Mouse (Mus musculus) hindbrain, embryonic 12.5 days (tissue): ENCODE results near the gene Lrrc25. TPM values are rescaled to one million over a fixed set of nuclear protein-coding genes. Genes with fewer than 3 reads are reported as not detected.

Experiments
- ATAC-seq: fragments of 200-750 bp; cut with Nextera tagmentation; 2 replicates; pipeline ENCODE4 v1.8.0; 2017; ENCODE audit warnings: moderate TSS enrichment; ENCODE audit not compliant: low FRiP score
- H3K27ac ChIP-seq: fragments of 300-500 bp; sonication (generic); 2 replicates; pipeline ENCODE4 v1.5.1; 2016; ENCODE audit warnings: mild to moderate bottlenecking
- H3K27me3 ChIP-seq: fragments of 300-500 bp; sonication (generic); 2 replicates; pipeline ENCODE4 v1.6.1; 2016; ENCODE audit warnings: mild to moderate bottlenecking
- H3K36me3 ChIP-seq: fragments of 300-500 bp; sonication (generic); 2 replicates; pipeline ENCODE4 v1.6.1; 2016; ENCODE audit warnings: mild to moderate bottlenecking
- H3K4me1 ChIP-seq: fragments of 300-500 bp; sonication (generic); 2 replicates; pipeline ENCODE4 v1.6.1; 2016
- H3K4me2 ChIP-seq: fragments of 300-500 bp; sonication (generic); replicated peaks from 2 replicates; pipeline ENCODE4 v1.6.1; 2016; ENCODE audit warnings: mild to moderate bottlenecking
- H3K4me3 ChIP-seq: fragments of 300-500 bp; sonication (generic); 2 replicates; pipeline ENCODE4 v1.5.1; 2016; ENCODE audit warnings: mild to moderate bottlenecking
- H3K9ac ChIP-seq: fragments of 300-500 bp; sonication (generic); 2 replicates; pipeline ENCODE4 v1.6.1; 2016; ENCODE audit warnings: mild to moderate bottlenecking, moderate library complexity
- H3K9me3 ChIP-seq: fragments of 300-500 bp; sonication (generic); replicated peaks from 2 replicates; pipeline ENCODE4 v1.6.1; 2016; ENCODE audit warnings: mild to moderate bottlenecking
- WGBS: fragments of 180-500 bp; shearing (Covaris S2); methylation state at CpG from one replicate; pipeline ENCODE4 v1.1.7; 2016; 5-methylcytosine and 5-hydroxymethylcytosine counted together
- polyA plus RNA-seq: library from polyadenylated mRNA; unstranded; fragments of >200 nt; fragmentation: Nextera tagmentation; extraction: Ambion mirVana; gene quantifications from 2 replicates; pipeline ENCODE4 v1.2.1, GENCODE M21; 2016

Gene Lrrc25
- polyA plus RNA-seq, 1 experiment from 2014 or later: 0.79 TPM

GRCm38 (mm10) chr8:70601271-70601649 lies 14.7 kb upstream of the Lrrc25 start:
- H3K27me3 ChIP-seq: 0 out of 2 replicates have a peak, but pooled peaks cover 16% of the 10 kb centered on the region
- H3K36me3 ChIP-seq: peaks cover 25% of the 10 kb centered on the region
- peaks cover 3% of the 10 kb centered on the region; the same call in 1 of the 2 replicates for H3K9me3 ChIP-seq
- peak overlapping the region; percentile 15 for H3K4me3 ChIP-seq
- peak overlapping the region; percentile 96 for H3K27ac ChIP-seq
- peak overlapping the region; percentile 54 for H3K4me2 ChIP-seq
- peak overlapping the region; percentile 27; the same call in 1 of the 2 replicates for H3K9ac ChIP-seq
- peaks cover 76% of the 10 kb centered on the region for H3K4me1 ChIP-seq
- WGBS: 2% methylated on average over 26 of the region's 26 CpGs
- peak; percentile 65 for ATAC-seq

GRCm38 (mm10) chr8:70602139-70602811 lies 13.7 kb upstream of the Lrrc25 start:
- H3K9ac ChIP-seq: no peak overlapping the region
- H3K27ac ChIP-seq: peak overlapping the region; percentile 96
- peaks cover 78% of the 10 kb centered on the region for H3K4me1 ChIP-seq
- H3K27me3 ChIP-seq: 0 out of 2 replicates have a peak, but pooled peaks cover 9% of the 10 kb centered on the region
- WGBS: 96% methylated on average over 13 of the region's 13 CpGs
- no peak overlapping the region for H3K4me2 ChIP-seq
- peaks cover 14% of the 10 kb centered on the region for H3K36me3 ChIP-seq
- H3K4me3 ChIP-seq: no peak overlapping the region
- peaks cover 3% of the 10 kb centered on the region; the same call in 1 of the 2 replicates for H3K9me3 ChIP-seq
- ATAC-seq: no peak

GRCm38 (mm10) chr8:70604558-70604957 lies 11.4 kb upstream of the Lrrc25 start:
- WGBS: 85% methylated on average over 7 of the region's 7 CpGs
- peaks cover 74% of the 10 kb centered on the region for H3K4me1 ChIP-seq
- H3K27ac ChIP-seq: peak overlapping the region; percentile 48; the same call in 1 of the 2 replicates
- H3K9me3 ChIP-seq: peaks cover 3% of the 10 kb centered on the region; the same call in 1 of the 2 replicates
- no peaks in the 10 kb centered on the region for H3K27me3 ChIP-seq
- peaks cover 13% of the 10 kb centered on the region for H3K36me3 ChIP-seq
- H3K4me3 ChIP-seq: no peak overlapping the region
- no peak for ATAC-seq
- H3K4me2 ChIP-seq: no peak overlapping the region
- peak overlapping the region; percentile 18; the same call in 1 of the 2 replicates for H3K9ac ChIP-seq

- Histone ChIP-seq H3K27ac (no peak overlapping the region), H3K27me3 (no peaks in the 10 kb centered on the region), H3K4me3 (peak overlapping the region; percentile 73), H3K9me3 (peaks cover 3% of the 10 kb centered on the region; the same call in 1 of the 2 replicates), H3K4me2 (peak overlapping the region; percentile 89), H3K9ac (no peak overlapping the region), H3K36me3 (peaks cover 13% of the 10 kb centered on the region), H3K4me1 (peaks cover 70% of the 10 kb centered on the region)
- ATAC-seq: no peak
- WGBS: 89% methylated on average over 9 of the region's 9 CpGs
Measured at GRCm38 (mm10) chr8:70605871-70606779, 9.8 kb upstream of the Lrrc25 start.

- WGBS: 61% methylated on average over 18 of the region's 18 CpGs
- Histone ChIP-seq H3K27ac (peak overlapping the region; percentile 95; the same call in 1 of the 2 replicates), H3K9ac (peak overlapping the region; percentile 91), H3K36me3 (peaks cover 11% of the 10 kb centered on the region), H3K4me3 (peak overlapping the region; percentile 73), H3K4me1 (peaks cover 68% of the 10 kb centered on the region), H3K27me3 (no peaks in the 10 kb centered on the region), H3K9me3 (peaks cover 2% of the 10 kb centered on the region; the same call in 1 of the 2 replicates), H3K4me2 (peak overlapping the region; percentile 89)
- ATAC-seq: no peak
Measured at GRCm38 (mm10) chr8:70606780-70607602, 9.0 kb upstream of the Lrrc25 start.

GRCm38 (mm10) chr8:70607603-70607897 lies 8.4 kb upstream of the Lrrc25 start:
- H3K27ac ChIP-seq: peak overlapping the region; percentile 95; the same call in 1 of the 2 replicates
- peaks cover 5% of the 10 kb centered on the region for H3K36me3 ChIP-seq
- no peak for ATAC-seq
- peaks cover 66% of the 10 kb centered on the region for H3K4me1 ChIP-seq
- no peaks in the 10 kb centered on the region for H3K9me3 ChIP-seq
- peak overlapping the region; percentile 89 for H3K4me2 ChIP-seq
- 28% methylated on average over 6 of the region's 6 CpGs for WGBS
- peak overlapping the region; percentile 91 for H3K9ac ChIP-seq
- H3K27me3 ChIP-seq: no peaks in the 10 kb centered on the region
- H3K4me3 ChIP-seq: peak overlapping the region; percentile 73

- Histone ChIP-seq H3K27me3 (no peaks in the 10 kb centered on the region), H3K4me1 (peaks cover 66% of the 10 kb centered on the region), H3K4me2 (peak overlapping the region; percentile 89), H3K36me3 (no peaks in the 10 kb centered on the region; the same call in 1 of the 2 replicates), H3K9ac (peak overlapping the region; percentile 91), H3K9me3 (no peaks in the 10 kb centered on the region), H3K27ac (peak overlapping the region; percentile 95), H3K4me3 (peak overlapping the region; percentile 73)
- no peak for ATAC-seq
- WGBS: 2% methylated on average over 83 of the region's 84 CpGs
Measured at GRCm38 (mm10) chr8:70607898-70608748, 7.8 kb upstream of the Lrrc25 start.

GRCm38 (mm10) chr8:70608749-70609367 lies 7.1 kb upstream of the Lrrc25 start, which contains the start of gene Ssbp4:
Gene Ssbp4 (minus strand): TSS chr8:70608872.
- Histone ChIP-seq H3K36me3 (no peaks in the 10 kb centered on the region), H3K9me3 (no peaks in the 10 kb centered on the region), H3K27ac (peak within 1 kb of the TSS; percentile 95), H3K27me3 (no peaks in the 10 kb centered on the region), H3K9ac (peak within 1 kb of the TSS; percentile 91), H3K4me3 (peak within 1 kb of the TSS; percentile 73), H3K4me2 (peak within 1 kb of the TSS; percentile 89), H3K4me1 (peaks cover 69% of the 10 kb centered on the region)
- 6% methylated on average over 26 of the region's 26 CpGs for WGBS
- peak; percentile 4 for ATAC-seq

GRCm38 (mm10) chr8:70609368-70609848 lies 6.5 kb upstream of the Lrrc25 start:
- Histone ChIP-seq H3K27ac (peak overlapping the region; percentile 95), H3K36me3 (no peaks in the 10 kb centered on the region), H3K4me1 (peaks cover 65% of the 10 kb centered on the region), H3K9me3 (no peaks in the 10 kb centered on the region), H3K4me3 (peak overlapping the region; percentile 40), H3K4me2 (peak overlapping the region; percentile 89), H3K27me3 (no peaks in the 10 kb centered on the region), H3K9ac (peak overlapping the region; percentile 61)
- under 1% methylated on average over 37 of the region's 39 CpGs for WGBS
- peak; percentile 65 for ATAC-seq

GRCm38 (mm10) chr8:70609849-70610795 lies 5.8 kb upstream of the Lrrc25 start:
- Histone ChIP-seq H3K9me3 (no peaks in the 10 kb centered on the region), H3K4me1 (peaks cover 57% of the 10 kb centered on the region), H3K4me2 (peak overlapping the region; percentile 89), H3K4me3 (peak overlapping the region; percentile 40), H3K27ac (peak overlapping the region; percentile 95), H3K9ac (peak overlapping the region; percentile 61), H3K27me3 (no peaks in the 10 kb centered on the region), H3K36me3 (no peaks in the 10 kb centered on the region)
- peak; percentile 41 for ATAC-seq
- WGBS: 1% methylated on average over 43 of the region's 45 CpGs
